Mouse (Mus musculus): ENCODE results near the gene Psmd6. TPM values are rescaled to one million over a fixed set of nuclear protein-coding genes. Genes with fewer than 3 reads are reported as not detected.

Psmd6 gene
- total RNA-seq, 2 experiments from 2014 or later, result 144 to 151 TPM

- no peak overlapping the region for H3K27ac ChIP-seq
- intact Hi-C loops (cut with DNase I), result no loop called here
- no peak for TF ChIP-seq CTCF (IDR thresholded peaks at IDR 0.05)
- DNase-seq, result no peak
- no peak overlapping the region for H3K4me3 ChIP-seq
Measured at GRCm38 (mm10) chr14:14083811-14084210, 37.0 kb downstream of the Psmd6 start.

GRCm38 (mm10) chr14:14080604-14081194, 40.1 kb downstream of the Psmd6 start:
- no peak for TF ChIP-seq CTCF (IDR thresholded peaks at IDR 0.05)
- Histone ChIP-seq H3K27ac (no peak overlapping the region), H3K4me3 (no peak overlapping the region)
- DNase-seq, result no peak
- intact Hi-C loops (cut with DNase I), result no loop called here

DNA sequence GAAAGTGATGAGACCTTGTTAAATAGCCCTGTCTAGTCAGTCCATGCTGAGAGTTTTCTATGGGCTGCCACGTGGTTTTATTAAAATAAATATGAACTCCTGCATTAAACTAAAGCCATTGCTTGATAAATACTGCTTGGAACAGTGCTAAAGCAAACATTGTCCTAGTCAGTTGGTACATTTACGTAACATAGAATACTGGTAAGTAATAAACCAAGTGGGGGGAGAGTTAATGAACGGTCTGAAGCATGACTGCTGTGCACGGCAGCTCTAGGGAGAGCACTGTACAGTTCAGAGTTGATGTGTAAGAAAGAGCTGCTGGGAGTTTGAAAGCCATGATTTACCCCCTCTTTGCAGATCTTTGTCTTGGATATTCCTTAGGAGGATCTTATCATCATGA, 49.3 kb downstream of the Psmd6 start:
- DNase-seq, result no peak
- no peak for TF ChIP-seq CTCF (IDR thresholded peaks at IDR 0.05)
- intact Hi-C loops (cut with DNase I), result no loop called here
- H3K4me3 ChIP-seq, result no peak overlapping the region
- no peak overlapping the region for H3K27ac ChIP-seq

- peak overlapping the region; percentile 12; the same call in 1 of the 2 replicates for H3K27ac ChIP-seq
- DNase-seq, result no peak
- no peak for TF ChIP-seq CTCF (IDR thresholded peaks at IDR 0.05)
- intact Hi-C loops (cut with DNase I), result no loop called here
- H3K4me3 ChIP-seq, result no peak overlapping the region
Measured at GRCm38 (mm10) chr14:14070541-14071315, 50.1 kb downstream of the Psmd6 start.

DNA sequence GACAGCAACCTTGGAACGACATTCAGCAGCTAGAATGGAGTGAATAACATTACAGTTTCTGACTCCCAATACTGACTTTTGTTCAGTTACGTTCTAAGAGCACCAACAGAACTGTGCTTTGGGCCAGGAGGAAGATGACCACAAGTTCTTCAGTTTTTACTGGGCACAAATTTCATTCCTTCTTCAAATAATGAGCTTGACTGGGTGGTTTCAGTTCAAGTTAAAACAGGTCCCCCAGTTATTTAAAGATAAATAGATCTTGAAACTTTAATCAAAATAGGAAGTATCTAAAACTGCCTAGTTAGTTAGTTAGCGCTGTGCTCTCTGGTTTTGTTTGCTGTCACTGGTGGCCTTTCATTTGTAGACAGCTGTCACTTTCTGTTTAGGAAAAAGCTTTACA, 52.2 kb downstream of the Psmd6 start:
- no peak for DNase-seq
- Histone ChIP-seq H3K4me3 (peak overlapping the region; percentile 71), H3K27ac (peak overlapping the region; percentile 91)
- no peak for TF ChIP-seq CTCF (IDR thresholded peaks at IDR 0.05)
- intact Hi-C loops (cut with DNase I), result loop anchor here (10.0 kb wide), 1 partner anchor 54 kb away; no protein-coding TSS in a partner anchor

GRCm38 (mm10) chr14:14067648-14068472, 52.9 kb downstream of the Psmd6 start:
- no peak for TF ChIP-seq CTCF (IDR thresholded peaks at IDR 0.05)
- H3K4me3 ChIP-seq, result peak overlapping the region; percentile 71

DNA sequence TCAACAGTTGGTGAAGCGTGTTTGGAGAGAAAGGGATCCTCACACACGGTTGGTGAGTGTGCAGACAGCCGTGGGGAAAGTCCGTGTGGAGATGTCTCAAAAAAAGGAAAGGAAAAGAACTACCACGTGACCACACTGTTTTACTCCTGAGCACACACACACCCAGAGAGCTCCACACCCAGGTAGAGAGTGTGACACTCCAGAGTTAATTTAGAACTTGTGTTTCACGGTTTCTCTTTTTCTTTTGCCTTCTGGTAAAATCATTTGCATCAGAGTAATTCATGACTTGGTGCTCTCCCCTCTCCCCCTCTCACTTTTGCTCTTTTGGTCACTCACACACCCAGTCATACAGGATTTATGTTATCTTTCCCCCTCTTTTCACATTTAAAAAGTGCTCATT, 54.5 kb downstream of the Psmd6 start:
- no peak for TF ChIP-seq CTCF (IDR thresholded peaks at IDR 0.05)
- H3K27ac ChIP-seq, result peak overlapping the region; percentile 91; the same call in 1 of the 2 replicates
- intact Hi-C loops (cut with DNase I), result loop anchor here (10.0 kb wide), 1 partner anchor 51 kb away; no protein-coding TSS in a partner anchor

More at GRCm38 (mm10) chr14:14067648-14068472, 52.9 kb downstream of the Psmd6 start:
- intact Hi-C loops (cut with DNase I), result loop anchor here (10.0 kb wide), 1 partner anchor 53 kb away; no protein-coding TSS in a partner anchor
- peak overlapping the region; percentile 91 for H3K27ac ChIP-seq
- peak; percentile 69 for DNase-seq

GRCm38 (mm10) chr14:14065142-14065498, 55.7 kb downstream of the Psmd6 start:
- H3K27ac ChIP-seq, result peak overlapping the region; percentile 16; the same call in 1 of the 2 replicates
- no peak for TF ChIP-seq CTCF (IDR thresholded peaks at IDR 0.05)
- H3K4me3 ChIP-seq, result no peak overlapping the region
- intact Hi-C loops (cut with DNase I), result loop anchor here (10.0 kb wide), 1 partner anchor 50 kb away; no protein-coding TSS in a partner anchor
- no peak for DNase-seq

More for the DNA sequence above, 54.5 kb downstream of the Psmd6 start:
- no peak for DNase-seq
- no peak overlapping the region for H3K4me3 ChIP-seq

DNA sequence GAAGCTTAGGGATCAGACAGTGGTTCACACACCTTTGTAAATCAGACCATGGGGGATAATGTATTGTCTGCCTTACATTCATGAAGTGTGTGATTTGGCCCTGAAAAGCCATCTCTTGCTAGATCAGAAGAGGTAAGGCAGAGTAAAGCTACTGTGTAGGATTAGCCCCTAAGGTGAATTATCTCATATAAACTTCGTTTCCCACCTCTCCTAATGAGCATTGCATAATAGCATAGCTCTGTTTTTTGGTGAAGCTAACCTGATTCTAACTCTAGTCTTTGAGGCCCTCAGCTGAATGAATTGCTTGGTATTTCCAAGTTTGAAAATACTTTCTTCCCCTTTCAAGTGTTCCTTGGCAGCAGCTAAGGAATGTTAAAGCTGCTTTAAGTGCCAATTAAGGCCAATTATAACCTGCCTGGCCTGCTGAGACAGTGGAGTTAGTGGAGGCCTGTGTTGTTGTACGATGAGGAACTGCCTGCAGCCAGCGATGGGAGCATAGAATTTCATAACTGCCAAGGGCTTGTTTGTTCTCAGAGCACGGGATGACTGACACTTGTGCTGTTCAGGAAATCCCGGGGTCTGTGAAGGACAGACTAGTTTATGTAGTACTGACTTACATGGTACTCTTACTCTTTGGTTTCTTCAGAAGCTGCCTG, 56.2 kb downstream of the Psmd6 start:
- intact Hi-C loops (cut with DNase I), result loop anchor here (10.0 kb wide), 1 partner anchor 50 kb away; no protein-coding TSS in a partner anchor
- Histone ChIP-seq H3K4me3 (no peak overlapping the region), H3K27ac (peak overlapping the region; percentile 16; the same call in 1 of the 2 replicates)
- no peak for DNase-seq
- TF ChIP-seq CTCF (IDR thresholded peaks at IDR 0.05), result no peak

- no peak overlapping the region for H3K4me3 ChIP-seq
- intact Hi-C loops (cut with DNase I), result loop anchor here (10.0 kb wide), 1 partner anchor 49 kb away; no protein-coding TSS in a partner anchor
- no peak for TF ChIP-seq CTCF (IDR thresholded peaks at IDR 0.05)
- H3K27ac ChIP-seq, result no peak overlapping the region
- no peak for DNase-seq
Measured at GRCm38 (mm10) chr14:14063382-14063781, 57.4 kb downstream of the Psmd6 start.

DNA sequence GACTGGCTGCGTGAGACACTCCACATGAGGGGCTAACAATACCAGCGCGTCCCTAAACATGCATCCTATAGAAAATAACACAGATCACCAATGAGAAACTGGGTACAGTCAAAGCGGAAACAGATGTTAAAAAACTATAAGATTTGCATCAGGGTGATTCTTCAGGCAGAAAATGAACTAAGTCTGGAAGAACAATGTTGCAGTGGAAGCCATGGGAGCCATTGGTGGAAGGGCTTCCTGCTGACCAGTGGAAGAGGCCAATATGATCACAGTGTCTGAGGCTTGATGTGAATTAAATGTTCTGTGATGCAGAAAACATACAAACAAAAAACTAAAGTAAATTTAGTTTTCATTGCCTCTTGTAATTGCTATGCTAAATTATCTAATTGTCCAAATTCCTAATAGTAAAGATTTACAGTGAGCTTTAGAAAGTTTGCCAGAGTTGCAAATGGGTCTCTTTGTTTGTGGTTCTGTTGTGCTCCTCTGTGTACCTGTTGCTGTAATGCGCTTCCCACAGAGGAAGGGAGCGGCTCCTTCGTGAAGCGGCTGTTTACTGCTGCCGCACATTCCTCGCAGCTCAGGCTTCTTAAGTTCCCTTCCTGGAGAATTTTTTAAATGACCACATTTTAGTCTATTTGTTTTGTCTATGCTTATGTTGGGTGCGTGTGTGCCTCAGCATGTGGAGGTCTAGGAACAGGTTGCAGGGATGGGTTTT, 58.1 kb downstream of the Psmd6 start:
- Histone ChIP-seq H3K27ac (no peak overlapping the region), H3K4me3 (no peak overlapping the region)
- no peak for TF ChIP-seq CTCF (IDR thresholded peaks at IDR 0.05)
- DNase-seq, result no peak
- intact Hi-C loops (cut with DNase I), result loop anchor here (10.0 kb wide), 1 partner anchor 48 kb away; no protein-coding TSS in a partner anchor

Other genes starting within 250 kb of the Psmd6 start
- not detected for gene Gm281, start 206.5 kb downstream of the Psmd6 start, total RNA-seq (2021)
- 10 to 100 TPM; 18.1 to 20.5 TPM for gene Atxn7, start 159.5 kb downstream of the Psmd6 start, total RNA-seq (2021)
- 100 to 1,000 TPM; 125 to 155 TPM for gene Thoc7, start 159.1 kb downstream of the Psmd6 start, total RNA-seq (2021)
- gene Olfr720, start 65.9 kb upstream of the Psmd6 start, total RNA-seq (2021), result not detected
- not detected for gene Olfr31, start 201.8 kb upstream of the Psmd6 start, total RNA-seq (2021)
- gene Il3ra, start 225.3 kb upstream of the Psmd6 start, total RNA-seq (2021), result 1 to 10 TPM; 1.5 to 2.5 TPM

All from gastrocnemius, adult 2 months (tissue).